ENCODE assay signal across 15 mouse cellular contexts in genomic region chr7:44638663-44639062, GRCm38 (mm10). TPM values are rescaled to one million over a fixed set of nuclear protein-coding genes. Genes with fewer than 3 reads are reported as not detected.
DNase-seq lines count a peak whose midpoint lies in the region; ATAC-seq lines count a peak whose summit lies in the region.
"Had no signal": no experiment of that assay in that cellular context is flagged by ENCODE, and none has a peak within 500 bp of the region (broad histone marks: within the 10 kb centered on the region; RNA-seq: fewer than 3 reads in every experiment).

No protein-coding gene starts in this region.

- no peak for DNase-seq in liver, embryonic 11.5 days (ENCODE audit: low spot score)
- no peak for DNase-seq in liver
- no peak for DNase-seq in embryonic facial prominence, embryonic 10.5 days (ENCODE audit: low spot score)
- no peak for DNase-seq in left cerebral cortex, adult 8-10 months (ENCODE audit: low spot score in 2 of 2)
- no peak for DNase-seq in gastrocnemius, postnatal 25 days
- DNase-seq: adrenal gland, postnatal 10 days; cerebellum, adult 11-12 months; kidney, adult 11 months; thymus, postnatal 36 days had no signal

- ATAC-seq in liver, embryonic 11.5 days (replicated peaks; ENCODE audit: low FRiP score), result no peak
- no peak for ATAC-seq in hindbrain, embryonic 15.5 days (ENCODE audit: low FRiP score, low read depth)
- no peak for ATAC-seq in neural tube, embryonic 14.5 days (ENCODE audit: low read depth)
- no peak for ATAC-seq in erythroid progenitor cell, adult 5-6 weeks (replicated peaks; ENCODE audit: low FRiP score, poor library complexity, severe bottlenecking)

- H3K4me2 ChIP-seq in liver, embryonic 11.5 days, result peak overlapping the region; percentile 19; the same call in 1 of the 2 replicates
- H3K4me2 ChIP-seq in hindbrain, embryonic 15.5 days, result peak overlapping the region; percentile 46
- no peak overlapping the region; the same call in 1 of the 2 replicates for H3K4me2 ChIP-seq in neural tube, embryonic 14.5 days (ENCODE audit: low read depth, low read length)
- H3K4me2 ChIP-seq: heart, embryonic 12.5 days had no signal

- no peak overlapping the region for H3K27ac ChIP-seq in liver, embryonic 11.5 days (ENCODE audit: low read depth, low read length)
- H3K27ac ChIP-seq in embryonic facial prominence, embryonic 10.5 days (replicated peaks), result no peak overlapping the region
- no peak overlapping the region for H3K27ac ChIP-seq in hindbrain, embryonic 15.5 days (replicated peaks)
- no peak overlapping the region for H3K27ac ChIP-seq in neural tube, embryonic 14.5 days (ENCODE audit: low read depth, low read length)
- H3K27ac ChIP-seq: left cerebral cortex, adult 2 months had no signal

- no peak overlapping the region for H3K4me3 ChIP-seq in liver, embryonic 11.5 days (ENCODE audit: low read depth, low read length)
- peak overlapping the region; percentile 39 for H3K4me3 ChIP-seq in embryonic facial prominence, embryonic 10.5 days
- peak overlapping the region; percentile 9; the same call in 1 of the 2 replicates for H3K4me3 ChIP-seq in hindbrain, embryonic 15.5 days
- 0 out of 2 replicates have a peak overlapping the region, but pooled peaks have one; percentile 4 for H3K4me3 ChIP-seq in neural tube, embryonic 14.5 days (ENCODE audit: low read depth, low read length)
- H3K4me3 ChIP-seq: heart, embryonic 12.5 days; left cerebral cortex, adult 2 months had no signal

- H3K36me3 ChIP-seq in liver, embryonic 11.5 days (ENCODE audit: control insufficient read depth, insufficient read depth, low read length), result no peaks in the 10 kb centered on the region
- no peaks in the 10 kb centered on the region for H3K36me3 ChIP-seq in embryonic facial prominence, embryonic 10.5 days (replicated peaks)
- no peaks in the 10 kb centered on the region for H3K36me3 ChIP-seq in hindbrain, embryonic 15.5 days
- H3K36me3 ChIP-seq in neural tube, embryonic 14.5 days (ENCODE audit: control insufficient read depth, insufficient read depth, low read length), result no peaks in the 10 kb centered on the region
- H3K36me3 ChIP-seq: heart, embryonic 12.5 days had no signal

- 6% methylated on average over 16 of the region's 16 CpGs for WGBS in liver, embryonic 11.5 days
- WGBS in embryonic facial prominence, embryonic 10.5 days, result 2% methylated on average over 16 of the region's 16 CpGs
- WGBS in hindbrain, embryonic 15.5 days, result 4% methylated on average over 16 of the region's 16 CpGs
- WGBS in neural tube, embryonic 14.5 days, result 3% methylated on average over 16 of the region's 16 CpGs

- no peaks in the 10 kb centered on the region for H3K4me1 ChIP-seq in liver, embryonic 11.5 days (replicated peaks; ENCODE audit: control insufficient read depth, insufficient read depth, low read length)
- H3K4me1 ChIP-seq in embryonic facial prominence, embryonic 10.5 days, result peaks cover 12% of the 10 kb centered on the region
- peaks cover 4% of the 10 kb centered on the region; the same call in 1 of the 2 replicates for H3K4me1 ChIP-seq in hindbrain, embryonic 15.5 days (replicated peaks)
- no peaks in the 10 kb centered on the region for H3K4me1 ChIP-seq in neural tube, embryonic 14.5 days (ENCODE audit: control insufficient read depth, insufficient read depth, low read length)
- H3K4me1 ChIP-seq: heart, embryonic 12.5 days had no signal

- peaks cover 54% of the 10 kb centered on the region for H3K27me3 ChIP-seq in liver, embryonic 11.5 days (replicated peaks; ENCODE audit: control insufficient read depth, insufficient read depth, low read length)
- H3K27me3 ChIP-seq in embryonic facial prominence, embryonic 10.5 days (replicated peaks; ENCODE audit: low read depth, poor library complexity, severe bottlenecking), result peaks cover 93% of the 10 kb centered on the region
- peaks cover 39% of the 10 kb centered on the region for H3K27me3 ChIP-seq in hindbrain, embryonic 15.5 days
- H3K27me3 ChIP-seq in neural tube, embryonic 14.5 days (ENCODE audit: control insufficient read depth, insufficient read depth, low read length), result peaks cover 19% of the 10 kb centered on the region

- no peak overlapping the region for H3K9ac ChIP-seq in liver, embryonic 11.5 days (ENCODE audit: low read depth, low read length)
- H3K9ac ChIP-seq in hindbrain, embryonic 15.5 days, result no peak overlapping the region
- H3K9ac ChIP-seq in neural tube, embryonic 14.5 days (replicated peaks; ENCODE audit: low read depth, low read length), result no peak overlapping the region
- H3K9ac ChIP-seq: heart, embryonic 12.5 days had no signal

- H3K9me3 ChIP-seq in liver, embryonic 11.5 days (ENCODE audit: control insufficient read depth, low read length), result no peaks in the 10 kb centered on the region
- H3K9me3 ChIP-seq in embryonic facial prominence, embryonic 10.5 days, result 0 out of 2 replicates have a peak, but pooled peaks cover 6% of the 10 kb centered on the region
- H3K9me3 ChIP-seq in hindbrain, embryonic 15.5 days, result no peaks in the 10 kb centered on the region
- H3K9me3 ChIP-seq in neural tube, embryonic 14.5 days (ENCODE audit: control insufficient read depth, low read length), result no peaks in the 10 kb centered on the region
- H3K9me3 ChIP-seq: heart, embryonic 12.5 days had no signal

RNA-seq across cellular contexts. Expression of gene Myh14, which starts 32.0 kb away (rescaled TPM):
- 0.66 and 0.68 TPM in 2 replicates for polyA plus RNA-seq in liver, embryonic 11.5 days (2014; fragmentation: Nextera tagmentation; extraction: Ambion mirVana)
- polyA plus RNA-seq in embryonic facial prominence, embryonic 10.5 days (2016; fragmentation: Nextera tagmentation; extraction: Ambion mirVana), result 2.7 and 4.3 TPM in 2 replicates
- 3.3 and 4.4 TPM in 2 replicates for polyA plus RNA-seq in hindbrain, embryonic 15.5 days (2015; fragmentation: Nextera tagmentation; extraction: Ambion mirVana)
- 2.6 and 3.6 TPM in 2 replicates for polyA plus RNA-seq in neural tube, embryonic 14.5 days (2014; fragmentation: Nextera tagmentation; extraction: Ambion mirVana)
- 10 to 100 TPM; 26.2 to 34.1 (median 29.1) TPM for total RNA-seq in left cerebral cortex, adult 8-10 months (2022)
- 10 to 100 TPM; 23.0 to 24.7 TPM for total RNA-seq in gastrocnemius, postnatal 25 days (2021)
- total RNA-seq in erythroid progenitor cell, adult 5-6 weeks (2015; ENCODE audit: low replicate concordance), result not detected in 2 replicates
- 0.08 TPM in 1 of 2 replicates, not detected in the other for total RNA-seq in erythroid progenitor cell, adult 5-6 weeks (2017; ENCODE audit: low replicate concordance)

RNA-seq across cellular contexts. Expression of gene Kcnc3, which starts 48.2 kb away (rescaled TPM):
- polyA plus RNA-seq in liver, embryonic 11.5 days (2014; fragmentation: Nextera tagmentation; extraction: Ambion mirVana), result 0.22 and 0.23 TPM in 2 replicates
- polyA plus RNA-seq in embryonic facial prominence, embryonic 10.5 days (2016; fragmentation: Nextera tagmentation; extraction: Ambion mirVana), result 0.44 and 0.63 TPM in 2 replicates
- 6.7 and 6.8 TPM in 2 replicates for polyA plus RNA-seq in hindbrain, embryonic 15.5 days (2015; fragmentation: Nextera tagmentation; extraction: Ambion mirVana)
- 7.5 and 8.9 TPM in 2 replicates for polyA plus RNA-seq in neural tube, embryonic 14.5 days (2014; fragmentation: Nextera tagmentation; extraction: Ambion mirVana)
- 10 to 100 TPM; 85.4 to 98.3 (median 97.3) TPM for total RNA-seq in left cerebral cortex, adult 8-10 months (2022)
- 1 to 10 TPM; 4.3 to 4.8 TPM for total RNA-seq in gastrocnemius, postnatal 25 days (2021)
- total RNA-seq in erythroid progenitor cell, adult 5-6 weeks (2015; ENCODE audit: low replicate concordance), result not detected in 2 replicates
- not detected in 2 replicates for total RNA-seq in erythroid progenitor cell, adult 5-6 weeks (2017; ENCODE audit: low replicate concordance)
- total RNA-seq: MEL had no signal
